Mouse (Mus musculus) thymus, postnatal 4 days (tissue): ENCODE results near the gene Dlk2.

ENCODE experiments used
- DNase-seq: peaks from one replicate; pipeline ENCODE4 v3.0.0; 2021

Gene Dlk2

GRCm38 (mm10) chr17:46297364-46298219, at the start of gene Dlk2:
Gene Dlk2 (plus strand): TSS chr17:46297421.
- peak; percentile 40 for DNase-seq

DNA sequence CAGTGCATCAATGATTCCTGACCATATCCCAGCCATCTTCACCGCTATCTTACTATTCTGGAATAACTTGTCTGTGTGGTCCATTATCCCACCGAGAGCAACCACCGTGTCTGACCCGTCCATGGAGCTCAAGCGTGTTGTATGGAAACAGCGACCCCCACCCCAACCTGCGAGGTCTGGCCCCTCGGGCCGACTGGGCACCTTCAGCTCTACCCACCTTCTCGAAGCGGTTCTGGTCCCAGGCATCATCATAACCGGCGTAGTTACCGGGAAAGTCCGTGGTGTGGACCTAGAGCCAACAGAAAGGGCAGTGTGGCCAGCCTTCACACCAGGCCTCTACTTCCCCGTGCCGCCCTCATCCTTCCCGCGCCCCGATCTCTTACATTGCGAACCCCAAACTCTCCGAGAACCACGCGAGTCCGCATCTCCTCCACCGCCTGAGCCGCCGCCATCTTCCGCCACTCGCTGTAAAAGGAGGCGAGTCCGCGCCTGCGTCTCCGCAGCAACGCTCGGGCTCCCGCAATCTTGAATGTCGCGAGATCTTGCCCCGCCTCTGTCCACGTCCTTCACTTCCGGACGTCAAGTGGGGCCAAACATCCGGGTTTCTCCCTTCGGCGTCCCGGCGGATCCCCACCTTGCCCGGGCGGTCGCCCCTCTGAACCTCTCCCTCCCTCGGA, 49.6 kb upstream of the Dlk2 start, which contains the start of the genes Polr1c and Yipf3:
Gene Polr1c, minus strand, starts transcription at position 543 of the 677 bp plus-strand sequence.
Gene Yipf3, plus strand, starts transcription at position 569 of the 677 bp plus-strand sequence.
- DNase-seq: peak; percentile 95

DNA sequence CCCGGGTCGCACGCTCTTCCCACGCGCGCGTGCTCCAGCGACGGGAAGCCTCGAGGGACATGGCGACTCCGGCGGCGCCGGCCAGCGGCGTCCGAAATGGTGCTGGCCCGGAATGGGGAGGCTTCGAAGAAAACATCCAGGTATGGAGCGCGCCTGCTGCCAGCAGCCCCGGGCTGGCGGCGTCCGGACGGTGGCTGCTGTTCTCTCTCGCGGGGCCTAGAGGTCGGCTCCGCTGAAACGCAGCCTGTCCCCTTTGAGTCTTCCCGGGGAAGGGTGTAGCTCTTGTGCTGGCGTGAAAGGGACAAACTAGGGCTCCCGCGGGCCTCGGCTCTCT, 49.1 kb upstream of the Dlk2 start:
- DNase-seq: no peak

DNA sequence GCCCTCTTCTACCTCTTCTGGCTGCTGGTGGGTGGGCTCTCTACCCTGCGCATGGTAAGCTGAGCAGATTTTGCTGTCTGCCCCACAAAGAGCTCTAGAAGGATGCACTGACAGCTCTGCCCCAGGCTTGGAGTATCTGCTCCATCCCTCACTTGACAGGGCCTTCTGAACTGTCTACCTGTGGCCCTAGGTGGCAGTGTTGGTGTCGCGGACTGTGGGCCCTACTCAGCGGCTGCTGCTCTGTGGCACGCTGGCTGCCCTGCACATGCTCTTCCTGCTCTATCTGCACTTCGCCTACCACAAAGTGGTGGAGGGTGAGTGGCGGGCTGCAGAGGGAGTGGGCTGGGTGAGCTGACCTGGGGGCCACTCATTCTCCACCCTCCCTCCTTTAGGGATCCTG, 46.0 kb upstream of the Dlk2 start:
- peak; percentile 52 for DNase-seq

- DNase-seq: peak; percentile 65
Observed at GRCm38 (mm10) chr17:46252571-46253451, 44.4 kb upstream of the Dlk2 start.

- peak; percentile 94 for DNase-seq
Observed at GRCm38 (mm10) chr17:46253452-46254084, 43.7 kb upstream of the Dlk2 start, which contains the start of gene Lrrc73. Gene Lrrc73 (plus strand): TSS chr17:46253531.

DNA sequence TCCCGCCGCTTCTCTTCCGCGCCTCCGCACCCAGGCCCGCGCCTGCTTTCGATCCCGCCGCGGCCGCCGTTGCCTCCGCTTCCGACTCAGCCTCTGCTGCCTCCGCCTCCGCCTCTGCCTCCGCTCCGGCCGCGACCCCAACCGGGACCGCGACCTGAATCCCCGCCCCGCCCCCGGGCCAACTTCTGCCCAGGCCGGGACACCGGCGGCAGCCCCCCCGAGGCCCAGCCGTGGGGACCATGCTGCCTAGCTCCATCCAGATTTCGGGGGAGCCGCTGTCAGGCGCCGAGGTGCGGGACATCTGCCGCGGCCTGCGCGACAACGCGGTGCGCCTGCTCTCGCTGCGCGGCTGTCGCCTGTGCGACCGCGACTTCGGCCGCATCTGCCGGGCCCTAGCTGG, 43.1 kb upstream of the Dlk2 start:
- peak; percentile 64 for DNase-seq

DNA sequence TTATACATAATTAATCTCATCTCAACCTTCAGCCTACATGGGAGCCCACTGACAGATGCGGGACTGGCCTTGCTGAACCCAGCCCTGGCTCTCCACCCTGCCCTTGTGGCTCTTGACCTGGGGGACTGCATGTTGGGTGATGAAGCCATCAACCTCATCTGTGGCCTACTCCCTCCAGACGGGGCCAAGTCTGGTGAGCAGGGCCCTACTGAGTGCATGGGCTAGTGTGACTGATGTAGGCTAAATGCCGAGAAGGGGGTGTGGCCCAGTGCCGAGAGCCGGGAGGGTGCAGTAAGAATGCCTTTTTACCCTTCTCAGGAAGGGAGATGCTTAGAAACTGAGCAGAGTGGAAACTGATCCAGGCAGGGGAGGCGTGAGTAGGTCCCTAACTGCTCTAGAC, 42.1 kb upstream of the Dlk2 start:
- DNase-seq: no peak

- no peak for DNase-seq
Observed at GRCm38 (mm10) chr17:46258279-46259053, 38.8 kb upstream of the Dlk2 start.

- DNase-seq: no peak
Observed at GRCm38 (mm10) chr17:46259675-46260074, 37.5 kb upstream of the Dlk2 start.

GRCm38 (mm10) chr17:46262201-46262694, 35.0 kb upstream of the Dlk2 start:
- no peak for DNase-seq

- DNase-seq: no peak
Observed at GRCm38 (mm10) chr17:46265502-46265901, 31.7 kb upstream of the Dlk2 start.

DNA sequence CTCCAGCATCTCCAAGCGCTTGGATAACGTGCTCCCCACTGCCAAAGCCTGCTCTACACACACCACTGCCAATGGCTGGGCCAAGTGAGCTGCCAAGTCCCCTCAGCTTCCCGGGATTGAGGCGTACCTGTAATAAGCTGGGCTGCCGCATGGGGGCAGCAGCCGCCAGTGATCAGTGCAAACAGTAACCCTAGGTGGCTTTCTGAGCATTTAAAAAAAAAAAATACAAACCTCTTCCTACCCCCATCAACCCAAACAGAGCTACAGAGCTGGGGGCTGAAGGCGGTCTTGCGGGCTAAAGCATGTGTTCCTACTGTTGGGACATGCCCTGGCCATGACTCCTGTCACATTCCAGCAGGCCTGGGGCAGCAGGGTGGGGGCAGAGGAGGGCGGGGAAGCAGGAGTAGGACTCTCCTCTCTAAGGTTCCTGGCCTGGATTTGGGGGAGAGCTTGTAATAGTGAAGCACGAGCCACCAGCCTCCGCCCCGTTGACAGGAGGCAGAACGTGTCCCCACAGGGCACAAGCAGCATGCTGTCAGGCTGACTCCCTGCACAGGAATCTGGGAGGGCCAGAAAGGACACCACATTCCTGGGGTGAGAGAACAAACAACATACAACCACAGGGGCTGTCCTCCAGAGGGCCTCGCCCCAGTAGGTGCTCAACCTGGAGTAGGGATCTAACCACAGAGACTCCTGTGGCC, 31.2 kb upstream of the Dlk2 start:
- DNase-seq: peak; percentile 84

DNA sequence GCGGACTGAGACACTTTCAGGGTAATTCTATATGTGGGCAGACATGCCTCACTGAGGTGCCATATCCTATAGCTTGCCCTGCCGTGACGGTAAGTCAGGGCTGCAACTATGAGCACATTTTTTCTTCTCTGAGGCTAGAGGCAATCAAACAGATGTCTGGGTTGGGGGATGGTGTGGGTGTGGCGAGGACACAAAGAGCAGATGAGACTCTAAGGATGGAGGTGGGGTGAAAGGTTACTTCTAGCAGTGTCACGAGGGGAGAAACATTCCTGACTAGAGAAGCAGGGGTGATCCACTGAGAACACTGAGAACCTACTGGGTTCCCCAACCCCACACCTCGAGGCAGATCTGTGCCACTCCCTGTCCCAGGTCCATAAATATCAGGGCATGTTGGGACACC, 30.2 kb upstream of the Dlk2 start:
- DNase-seq: no peak

DNA sequence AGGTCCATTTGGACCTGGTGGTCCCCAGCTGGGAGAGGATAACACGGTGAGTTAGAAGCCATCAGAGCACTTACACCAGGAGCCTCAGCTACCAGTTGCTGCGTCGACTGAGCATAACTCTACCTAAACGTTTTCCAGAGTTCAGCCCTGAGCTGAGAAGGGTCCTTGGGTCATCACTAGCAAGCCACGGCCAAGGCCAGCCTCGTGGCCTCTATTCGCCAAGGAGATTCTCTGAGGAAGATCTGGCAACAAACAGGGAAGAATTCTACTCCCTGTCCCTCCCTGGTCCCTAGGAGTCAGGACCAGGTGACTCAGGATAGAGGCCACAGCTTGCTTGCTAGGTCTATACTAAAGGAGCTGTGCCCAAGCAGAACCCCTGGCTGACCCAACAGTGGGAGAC, 29.7 kb upstream of the Dlk2 start:
- DNase-seq: no peak

DNA sequence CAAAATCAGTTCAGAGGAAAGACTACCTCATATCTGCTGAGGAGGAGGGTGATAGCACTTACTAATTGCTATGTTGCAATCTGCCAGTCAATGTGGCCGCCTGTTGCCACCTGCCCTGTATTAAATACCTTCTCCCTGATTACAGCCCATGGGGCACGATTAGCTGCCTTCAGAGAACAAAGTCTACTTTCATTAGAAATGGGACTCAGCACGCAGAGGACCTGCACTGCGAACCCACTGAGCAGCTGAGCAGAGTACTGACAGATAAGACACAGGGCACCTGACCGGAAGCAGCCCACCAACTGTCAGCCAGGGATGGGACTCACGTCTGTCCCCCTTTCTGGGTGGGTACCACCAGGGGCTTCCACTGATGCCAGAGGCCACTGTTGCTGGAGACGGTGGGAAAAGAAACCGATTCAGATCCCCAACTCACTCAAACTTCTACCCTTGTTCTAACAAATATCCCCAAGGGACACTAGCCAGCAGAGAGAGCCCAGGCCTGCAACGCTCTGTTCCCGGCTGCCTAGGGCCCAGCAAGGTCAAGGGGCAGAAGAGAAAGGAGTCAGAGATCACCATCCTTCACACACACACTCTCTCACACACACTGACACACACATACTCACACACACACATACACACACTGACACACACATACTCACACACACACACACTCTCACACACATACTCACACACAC, 29.0 kb upstream of the Dlk2 start:
- no peak for DNase-seq

DNA sequence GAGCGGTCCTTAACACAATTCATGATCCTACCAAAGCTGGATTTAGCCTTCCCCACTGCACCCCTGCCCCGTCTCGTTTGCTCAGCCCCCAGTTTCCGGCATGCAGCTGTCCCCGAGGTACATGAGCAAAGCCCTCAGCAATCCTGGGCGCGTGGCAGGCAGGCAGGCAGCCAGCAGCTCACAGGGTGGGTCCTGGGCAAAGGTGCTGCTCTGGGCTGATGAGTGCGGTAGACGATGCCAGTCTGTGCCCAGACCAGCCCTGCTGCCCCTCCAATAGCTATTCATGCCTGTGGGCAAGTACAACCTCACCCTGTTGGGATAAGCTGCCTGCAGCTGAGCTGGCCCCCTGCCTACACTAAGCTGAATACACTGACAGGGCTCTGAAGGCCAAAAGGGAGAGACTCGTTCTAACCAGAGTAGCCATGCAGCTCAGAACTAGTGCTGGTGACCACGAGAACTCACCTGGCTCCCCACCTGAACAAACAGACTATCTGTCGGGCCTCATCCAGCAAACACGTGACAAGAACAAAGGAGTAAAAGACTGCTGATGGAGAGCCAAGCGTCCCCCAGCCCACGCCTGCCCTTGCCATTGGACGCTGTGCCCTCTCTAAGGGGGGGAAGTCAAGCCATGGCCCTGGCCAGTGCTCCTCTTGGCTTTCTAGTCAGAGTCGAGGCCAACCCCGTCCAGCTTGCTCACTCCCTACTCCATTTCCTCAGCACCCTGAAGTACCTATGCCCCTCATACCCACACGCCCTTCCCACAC, 27.3 kb upstream of the Dlk2 start:
- no peak for DNase-seq

DNA sequence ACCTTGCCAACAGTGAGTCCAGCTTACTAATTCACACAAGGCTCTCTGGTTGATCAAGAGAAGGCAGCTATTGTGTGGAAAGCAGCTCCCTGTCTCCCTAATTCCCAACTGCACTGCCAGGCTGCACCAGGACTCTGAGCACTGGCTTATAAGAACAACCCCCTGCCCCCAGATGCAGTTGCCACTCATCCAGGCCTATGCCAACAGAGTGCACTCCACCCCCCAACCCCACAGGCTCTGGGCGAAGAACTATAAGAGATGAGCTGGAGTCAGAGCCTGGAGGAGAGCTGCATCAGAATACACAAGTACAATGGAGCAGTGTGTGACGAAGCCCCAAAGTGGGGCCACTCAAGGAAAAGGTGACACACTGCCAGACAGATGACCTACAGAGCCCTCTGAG, 25.2 kb upstream of the Dlk2 start:
- DNase-seq: no peak

- DNase-seq: no peak
Observed at GRCm38 (mm10) chr17:46272675-46273074, 24.5 kb upstream of the Dlk2 start.

DNA sequence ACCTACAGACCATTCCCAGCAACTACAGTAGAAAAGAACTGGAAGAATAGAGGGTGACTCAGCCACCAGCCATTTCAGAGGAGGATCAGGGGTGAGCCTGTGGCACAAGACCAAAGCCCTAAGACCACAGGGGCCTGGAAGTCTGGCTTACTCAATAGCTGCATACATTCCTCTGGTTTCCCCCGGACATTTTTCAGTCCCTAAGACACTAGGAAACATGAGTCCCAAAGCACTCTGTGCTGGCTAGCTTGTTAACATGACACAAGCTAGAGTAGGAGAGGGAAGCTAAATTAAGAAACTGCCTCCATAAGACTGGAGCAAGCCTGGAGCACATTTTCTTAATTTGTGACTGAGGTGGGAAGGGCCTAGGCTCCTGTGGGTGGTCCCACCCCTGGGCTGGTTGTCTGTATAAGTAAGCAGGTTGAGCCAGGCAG, 23.4 kb upstream of the Dlk2 start:
- no peak for DNase-seq
